Mouse (Mus musculus): ENCODE results near the gene Rmi1. TPM values are rescaled to one million over a fixed set of nuclear protein-coding genes. Genes with fewer than 3 reads are reported as not detected.
"Not testable (repeated sequence)": the region's sequence is repeated elsewhere in the genome, so short reads cannot be mapped to it uniquely, and the experiment has no call there.

Rmi1 gene
- polyA plus RNA-seq, 1 experiment: 0.69 TPM

DNA sequence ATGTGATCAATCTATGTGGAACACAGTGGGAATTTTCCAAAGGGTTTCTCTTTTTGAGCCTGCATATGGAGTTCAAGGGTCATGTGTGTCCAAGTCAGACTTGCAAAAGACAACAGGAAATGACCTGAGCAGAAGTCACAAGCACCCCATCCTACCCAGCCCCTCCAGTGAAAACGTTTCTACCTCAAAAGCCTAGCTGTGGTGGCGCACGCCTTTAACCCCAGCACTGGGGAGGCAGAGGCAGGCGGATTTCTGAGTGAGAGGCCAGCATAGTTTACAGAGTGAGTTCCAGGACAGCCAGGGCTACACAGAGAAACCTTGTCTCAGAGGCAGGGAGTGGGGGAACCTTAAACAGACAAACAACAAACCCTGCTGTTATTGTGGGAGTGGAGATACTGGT, 50.2 kb downstream of the Rmi1 start:
- Histone ChIP-seq H3K36me3 (ENCODE audit: control insufficient read depth) (no peaks in the 10 kb centered on the region), H3K4me1 (ENCODE audit: control insufficient read depth) (no peaks in the 10 kb centered on the region), H3K9me3 (ENCODE audit: control insufficient read depth, low read length) (peaks cover 3% of the 10 kb centered on the region; the same call in 1 of the 2 replicates), H3K27me3 (ENCODE audit: control insufficient read depth) (peaks cover 64% of the 10 kb centered on the region), H3K4me3 (replicated peaks) (no peak overlapping the region)
- TF ChIP-seq TAL1 (IDR thresholded peaks at IDR 0.05; ENCODE audit: low read length) (no peak), GATA1 (IDR thresholded peaks at IDR 0.05; ENCODE audit: low read length) (no peak)

GRCm38 (mm10) chr13:58452651-58453413, 50.8 kb downstream of the Rmi1 start:
- Histone ChIP-seq H3K9me3 (ENCODE audit: control insufficient read depth, low read length) (peaks cover 3% of the 10 kb centered on the region; the same call in 1 of the 2 replicates), H3K36me3 (ENCODE audit: control insufficient read depth) (no peaks in the 10 kb centered on the region), H3K27me3 (ENCODE audit: control insufficient read depth) (peaks cover 68% of the 10 kb centered on the region), H3K4me1 (ENCODE audit: control insufficient read depth) (no peaks in the 10 kb centered on the region), H3K4me3 (replicated peaks) (peak overlapping the region; percentile 30)
- TF ChIP-seq GATA1 (IDR thresholded peaks at IDR 0.05; ENCODE audit: low read length) (no peak), TAL1 (IDR thresholded peaks at IDR 0.05; ENCODE audit: low read length) (no peak)

DNA sequence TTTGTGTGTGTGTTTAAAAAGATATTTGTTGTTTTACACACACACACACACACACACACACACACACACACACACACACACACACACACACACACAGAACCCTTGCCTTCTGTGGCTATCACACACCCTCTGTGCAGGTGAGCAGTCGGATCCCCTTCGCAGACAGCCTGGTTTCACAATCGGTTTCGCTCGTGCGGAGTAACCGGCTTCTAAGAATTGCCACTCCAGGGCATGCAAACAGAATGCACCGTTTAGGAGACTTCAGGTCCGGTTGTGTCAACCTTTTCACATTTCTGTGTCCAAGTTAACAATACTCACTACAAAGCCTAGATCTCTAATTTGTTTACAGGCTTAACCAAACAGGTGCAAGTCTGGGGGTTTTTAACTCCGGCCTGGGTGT, 51.5 kb downstream of the Rmi1 start:
- Histone ChIP-seq H3K4me3 (replicated peaks) (no peak overlapping the region), H3K27me3 (ENCODE audit: control insufficient read depth) (peaks cover 72% of the 10 kb centered on the region)

DNA sequence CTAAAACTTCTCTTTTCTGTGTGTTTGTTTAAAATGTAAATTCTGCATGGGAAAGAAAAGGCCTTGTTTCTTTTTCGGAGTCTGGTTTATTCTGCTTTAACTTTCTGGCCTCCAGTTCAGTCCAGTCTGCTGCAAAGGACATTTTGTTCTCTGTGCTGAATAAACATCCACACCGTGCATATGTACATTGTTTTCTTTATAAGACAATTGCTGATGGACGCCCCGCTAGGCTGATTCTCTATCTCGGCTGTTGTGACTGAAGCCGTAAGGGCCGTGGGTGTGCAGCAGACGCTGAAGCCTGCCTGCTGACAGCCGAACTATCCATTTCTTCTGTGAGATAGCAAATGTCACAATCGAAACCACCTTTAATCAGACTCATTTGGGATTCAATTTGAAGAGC, 54.5 kb downstream of the Rmi1 start:
- no peaks in the 10 kb centered on the region for H3K36me3 ChIP-seq (ENCODE audit: control insufficient read depth)
- no peak overlapping the region for H3K4me3 ChIP-seq (replicated peaks)
- H3K27me3 ChIP-seq (ENCODE audit: control insufficient read depth): peaks cover 57% of the 10 kb centered on the region
- no peaks in the 10 kb centered on the region for H3K4me1 ChIP-seq (ENCODE audit: control insufficient read depth)
- peaks cover 3% of the 10 kb centered on the region; the same call in 1 of the 2 replicates for H3K9me3 ChIP-seq (ENCODE audit: control insufficient read depth, low read length)
- TF ChIP-seq GATA1 (IDR thresholded peaks at IDR 0.05; ENCODE audit: low read length): no peak
- no peak for TF ChIP-seq TAL1 (IDR thresholded peaks at IDR 0.05; ENCODE audit: low read length)

More for the DNA sequence above, 51.5 kb downstream of the Rmi1 start:
- H3K36me3 ChIP-seq (ENCODE audit: control insufficient read depth): no peaks in the 10 kb centered on the region
- peaks cover 3% of the 10 kb centered on the region; the same call in 1 of the 2 replicates for H3K9me3 ChIP-seq (ENCODE audit: control insufficient read depth, low read length)
- TF ChIP-seq GATA1 (IDR thresholded peaks at IDR 0.05; ENCODE audit: low read length): no peak
- no peak for TF ChIP-seq TAL1 (IDR thresholded peaks at IDR 0.05; ENCODE audit: low read length)
- H3K4me1 ChIP-seq (ENCODE audit: control insufficient read depth): no peaks in the 10 kb centered on the region

GRCm38 (mm10) chr13:58458811-58459210, 56.8 kb downstream of the Rmi1 start:
- not testable (repeated sequence) for H3K9me3 ChIP-seq (ENCODE audit: control insufficient read depth, low read length); H3K36me3 ChIP-seq (ENCODE audit: control insufficient read depth); H3K4me3 ChIP-seq (replicated peaks); H3K4me1 ChIP-seq (ENCODE audit: control insufficient read depth)
- peaks cover 48% of the 10 kb centered on the region for H3K27me3 ChIP-seq (ENCODE audit: control insufficient read depth)

Other genes with a start within 250 kb of the Rmi1 start
- 0.40 and 1.2 TPM in 2 replicates for gene Idnk, start 244.6 kb upstream of the Rmi1 start, polyA plus RNA-seq (2012)
- 4.3 TPM in 2 replicates for gene Ubqln1, start 186.6 kb upstream of the Rmi1 start, polyA plus RNA-seq (2012)
- 0.03 and 0.17 TPM in 2 replicates for gene Gkap1, start 126.5 kb upstream of the Rmi1 start, polyA plus RNA-seq (2012)
- gene Kif27, start 43.1 kb upstream of the Rmi1 start, polyA plus RNA-seq (2012): 0.01 TPM in 1 of 2 replicates, not detected in the other
- gene 2210016F16Rik, start 17.0 kb upstream of the Rmi1 start, polyA plus RNA-seq (2012): 1.3 TPM in 2 replicates
- gene Hnrnpk, start 1.1 kb downstream of the Rmi1 start, polyA plus RNA-seq (2012): 23.2 and 24.0 TPM in 2 replicates
- 0.06 TPM in 1 of 2 replicates, not detected in the other for gene Slc28a3, start 208.6 kb downstream of the Rmi1 start, polyA plus RNA-seq (2012)